Mouse (Mus musculus): ENCODE measurements at regions not wholly inside any gene's neighbourhood (a gene's known extent, or its start where the extent isn't known, plus 50 kb on each side); places are given as distances from the start of the nearest gene placed in this dataset.

- TF ChIP-seq POLR2A (IDR thresholded peaks at IDR 0.05; ENCODE audit: borderline replicate concordance, control insufficient read depth, low read depth, low read length) (no peak), CTCF (IDR thresholded peaks at IDR 0.05; ENCODE audit: control insufficient read depth, insufficient read depth, low read length) (no peak)
- Histone ChIP-seq H3K4me3 (replicated peaks; ENCODE audit: control insufficient read depth, low read depth, low read length) (no peak overlapping the region), H3K4me1 (ENCODE audit: control insufficient read depth, insufficient read depth, low read length) (no peaks in the 10 kb centered on the region), H3K27ac (ENCODE audit: control insufficient read depth, insufficient read depth, low read depth, low read length, poor library complexity) (no peak overlapping the region)
- WGBS: 62% methylated on average over 8 of the region's 8 CpGs
These were observed 179.7 kb downstream of the Mylk4 start for GRCm38 (mm10) chr13:32603925-32604590.

- TF ChIP-seq CTCF (IDR thresholded peaks at IDR 0.05; ENCODE audit: control insufficient read depth, insufficient read depth, low read length): no peak
- no peak for TF ChIP-seq POLR2A (IDR thresholded peaks at IDR 0.05; ENCODE audit: borderline replicate concordance, control insufficient read depth, low read depth, low read length)
- no peak overlapping the region for H3K4me3 ChIP-seq (replicated peaks; ENCODE audit: control insufficient read depth, low read depth, low read length)
- H3K4me1 ChIP-seq (ENCODE audit: control insufficient read depth, insufficient read depth, low read length): no peaks in the 10 kb centered on the region
- WGBS: 82% methylated on average over 5 of the region's 5 CpGs
- H3K27ac ChIP-seq (ENCODE audit: control insufficient read depth, insufficient read depth, low read depth, low read length, poor library complexity): no peak overlapping the region
These were observed 182.4 kb downstream of the Mylk4 start for GRCm38 (mm10) chr13:32601315-32601714.

DNA sequence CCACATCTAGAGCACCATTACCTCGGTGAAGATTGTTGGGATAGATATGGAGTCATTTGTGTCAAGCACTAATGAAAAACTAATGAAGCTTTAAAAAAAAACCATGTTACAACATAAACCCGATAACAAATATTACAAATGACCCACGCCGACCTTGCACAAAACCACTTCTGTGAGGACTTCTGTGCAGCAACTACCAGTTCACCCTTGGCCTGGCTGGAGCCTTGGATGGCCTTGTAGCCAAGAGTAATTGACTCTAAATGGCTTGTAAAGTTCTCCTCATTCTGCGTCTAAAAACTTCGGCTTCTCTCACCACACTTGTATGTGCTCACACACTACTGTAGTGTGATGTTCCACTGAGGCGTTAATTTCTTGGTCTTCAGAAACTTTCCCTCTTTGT, 190.1 kb downstream of the Mylk4 start:
- Histone ChIP-seq H3K4me1 (ENCODE audit: control insufficient read depth, insufficient read depth, low read length) (no peaks in the 10 kb centered on the region), H3K27ac (ENCODE audit: control insufficient read depth, insufficient read depth, low read depth, low read length, poor library complexity) (no peak overlapping the region), H3K4me3 (replicated peaks; ENCODE audit: control insufficient read depth, low read depth, low read length) (no peak overlapping the region)
- no peak for TF ChIP-seq POLR2A (IDR thresholded peaks at IDR 0.05; ENCODE audit: borderline replicate concordance, control insufficient read depth, low read depth, low read length)
- no peak for TF ChIP-seq CTCF (IDR thresholded peaks at IDR 0.05; ENCODE audit: control insufficient read depth, insufficient read depth, low read length)
- 80% methylated on average over 7 of the region's 7 CpGs for WGBS

GRCm38 (mm10) chr13:32593131-32593530, 190.6 kb downstream of the Mylk4 start:
- Histone ChIP-seq H3K4me3 (replicated peaks; ENCODE audit: control insufficient read depth, low read depth, low read length) (no peak overlapping the region), H3K27ac (ENCODE audit: control insufficient read depth, insufficient read depth, low read depth, low read length, poor library complexity) (no peak overlapping the region), H3K4me1 (ENCODE audit: control insufficient read depth, insufficient read depth, low read length) (no peaks in the 10 kb centered on the region)
- WGBS: 88% methylated on average over 5 of the region's 5 CpGs
- TF ChIP-seq POLR2A (IDR thresholded peaks at IDR 0.05; ENCODE audit: borderline replicate concordance, control insufficient read depth, low read depth, low read length) (no peak), CTCF (IDR thresholded peaks at IDR 0.05; ENCODE audit: control insufficient read depth, insufficient read depth, low read length) (no peak)

DNA sequence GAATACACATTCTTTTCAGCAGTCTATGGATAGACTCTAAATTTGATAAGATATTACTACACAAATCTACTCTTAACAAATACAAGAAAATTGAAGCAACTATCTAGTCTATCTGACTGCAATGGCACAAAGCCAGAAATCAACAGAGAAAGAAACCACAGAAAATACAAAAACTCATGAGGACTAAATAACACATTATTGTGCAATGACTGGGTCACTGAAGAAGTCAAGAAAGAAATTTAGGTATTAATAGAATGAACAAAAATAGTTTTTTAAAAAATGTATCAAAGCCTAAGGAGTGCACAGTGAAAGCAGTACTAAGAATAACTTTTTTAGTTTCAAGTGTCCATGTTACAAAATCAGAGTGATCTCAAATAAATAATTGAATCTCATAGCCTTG, 202.2 kb downstream of the Mylk4 start:
- Histone ChIP-seq H3K27ac (ENCODE audit: control insufficient read depth, insufficient read depth, low read depth, low read length, poor library complexity) (no peak overlapping the region), H3K4me1 (ENCODE audit: control insufficient read depth, insufficient read depth, low read length) (no peaks in the 10 kb centered on the region), H3K4me3 (replicated peaks; ENCODE audit: control insufficient read depth, low read depth, low read length) (no peak overlapping the region)
- TF ChIP-seq CTCF (IDR thresholded peaks at IDR 0.05; ENCODE audit: control insufficient read depth, insufficient read depth, low read length) (no peak), POLR2A (IDR thresholded peaks at IDR 0.05; ENCODE audit: borderline replicate concordance, control insufficient read depth, low read depth, low read length) (no peak)

- TF ChIP-seq POLR2A (IDR thresholded peaks at IDR 0.05; ENCODE audit: borderline replicate concordance, control insufficient read depth, low read depth, low read length) (no peak), CTCF (IDR thresholded peaks at IDR 0.05; ENCODE audit: control insufficient read depth, insufficient read depth, low read length) (no peak)
- Histone ChIP-seq H3K27ac (ENCODE audit: control insufficient read depth, insufficient read depth, low read depth, low read length, poor library complexity) (no peak overlapping the region), H3K4me1 (ENCODE audit: control insufficient read depth, insufficient read depth, low read length) (no peaks in the 10 kb centered on the region), H3K4me3 (replicated peaks; ENCODE audit: control insufficient read depth, low read depth, low read length) (no peak overlapping the region)
- whole genome bisulfite sequencing: 82% methylated on average over 2 of the region's 2 CpGs
These were observed 215.9 kb downstream of the Mylk4 start for GRCm38 (mm10) chr13:32567850-32568249.

DNA sequence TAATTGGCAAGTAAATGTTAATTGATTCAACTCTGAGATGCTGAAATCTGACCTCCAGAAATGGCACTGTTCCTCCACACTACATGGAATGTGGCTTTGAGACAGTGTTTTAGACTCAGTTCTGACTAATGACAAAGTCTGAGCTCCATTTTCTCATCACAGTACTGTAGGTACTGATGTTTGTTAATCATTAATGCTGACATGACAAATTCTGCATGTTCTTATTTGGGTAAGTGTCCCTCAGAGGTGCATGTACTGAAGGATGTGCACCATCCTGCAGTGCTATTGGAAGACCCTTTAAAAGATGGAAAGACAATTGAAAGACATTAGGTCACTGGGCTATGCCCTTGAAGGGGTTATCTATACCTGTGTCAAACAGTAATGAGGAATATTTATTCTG, 222.1 kb upstream of the Gmds start:
- H3K4me3 ChIP-seq (replicated peaks; ENCODE audit: control insufficient read depth, low read depth, low read length): no peak overlapping the region

DNA sequence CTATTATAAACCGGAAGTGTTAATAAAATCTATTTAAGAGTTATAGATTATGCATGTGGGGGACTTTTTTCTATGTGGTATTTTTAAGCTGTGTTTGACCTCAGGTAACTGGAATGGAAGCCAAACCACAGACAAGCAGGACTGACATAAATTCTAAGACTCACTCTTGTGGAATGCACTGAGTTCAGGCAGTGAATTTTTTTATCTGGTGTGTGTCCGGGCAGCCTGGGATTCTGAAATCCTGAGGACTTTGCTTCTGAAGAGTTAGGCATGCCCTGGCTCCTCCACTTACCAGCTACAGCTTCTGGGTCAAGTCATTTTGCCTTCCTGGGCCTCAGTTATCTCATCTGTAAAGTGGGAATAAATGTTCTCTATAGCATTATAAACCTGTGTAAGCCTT, 217.9 kb upstream of the Gmds start:
- 74% methylated on average over 2 of the region's 2 CpGs for WGBS
- TF ChIP-seq CTCF (IDR thresholded peaks at IDR 0.05; ENCODE audit: control insufficient read depth, insufficient read depth, low read length): no peak
- TF ChIP-seq POLR2A (IDR thresholded peaks at IDR 0.05; ENCODE audit: borderline replicate concordance, control insufficient read depth, low read depth, low read length): no peak
- Histone ChIP-seq H3K4me3 (replicated peaks; ENCODE audit: control insufficient read depth, low read depth, low read length) (no peak overlapping the region), H3K4me1 (ENCODE audit: control insufficient read depth, insufficient read depth, low read length) (no peaks in the 10 kb centered on the region), H3K27ac (ENCODE audit: control insufficient read depth, insufficient read depth, low read depth, low read length, poor library complexity) (no peak overlapping the region)

More for the DNA sequence above, 222.1 kb upstream of the Gmds start:
- TF ChIP-seq POLR2A (IDR thresholded peaks at IDR 0.05; ENCODE audit: borderline replicate concordance, control insufficient read depth, low read depth, low read length): no peak
- TF ChIP-seq CTCF (IDR thresholded peaks at IDR 0.05; ENCODE audit: control insufficient read depth, insufficient read depth, low read length): no peak
- no peak overlapping the region for H3K27ac ChIP-seq (ENCODE audit: control insufficient read depth, insufficient read depth, low read depth, low read length, poor library complexity)
- no peaks in the 10 kb centered on the region for H3K4me1 ChIP-seq (ENCODE audit: control insufficient read depth, insufficient read depth, low read length)

GRCm38 (mm10) chr13:32555064-32555463, 216.5 kb upstream of the Gmds start:
- 90% methylated on average over 1 of the region's 1 CpGs for WGBS
- H3K27ac ChIP-seq (ENCODE audit: control insufficient read depth, insufficient read depth, low read depth, low read length, poor library complexity): no peak overlapping the region
- TF ChIP-seq CTCF (IDR thresholded peaks at IDR 0.05; ENCODE audit: control insufficient read depth, insufficient read depth, low read length) (no peak), POLR2A (IDR thresholded peaks at IDR 0.05; ENCODE audit: borderline replicate concordance, control insufficient read depth, low read depth, low read length) (no peak)
- H3K4me1 ChIP-seq (ENCODE audit: control insufficient read depth, insufficient read depth, low read length): no peaks in the 10 kb centered on the region
- no peak overlapping the region for H3K4me3 ChIP-seq (replicated peaks; ENCODE audit: control insufficient read depth, low read depth, low read length)

Measured in bone marrow, adult 2 months (tissue).